Mouse (Mus musculus) heart, adult 8-10 months (tissue): ENCODE data around the gene Zfp704. TPM values are rescaled to one million over a fixed set of nuclear protein-coding genes. Genes with fewer than 3 reads are reported as not detected.

Experiments
- DNase-seq: peaks from one replicate; pipeline ENCODE4 v3.0.0; 2022; ENCODE audit warnings: low spot score
- total RNA-seq, 4 experiments: library from RNA; stranded (reverse); gene quantifications; 2 replicates each; pipeline ENCODE4 v1.2.4; 2022

The Zfp704 gene
- total RNA-seq, 4 experiments from 2014 or later = 15.6 to 18.2 (median 16.6) TPM

DNA sequence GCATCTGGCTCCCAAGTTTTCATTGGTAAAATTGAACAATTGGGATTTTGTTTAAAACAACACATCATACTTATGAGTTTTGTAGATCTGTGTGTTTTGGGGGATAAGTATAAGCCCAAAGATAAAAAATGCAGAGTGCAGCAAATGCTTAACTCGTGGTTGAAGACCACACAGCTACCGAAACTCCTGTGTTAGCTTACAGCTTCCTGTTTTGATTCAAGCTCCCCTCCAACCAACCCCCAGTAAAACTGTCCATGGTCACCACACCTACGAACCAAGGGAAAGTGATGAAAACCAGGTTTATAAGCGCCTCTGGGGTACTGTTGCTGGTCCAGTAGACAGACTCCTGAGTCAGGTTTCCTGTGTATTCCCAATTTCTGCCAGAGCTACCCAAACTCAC lies 144.2 kb downstream of the Zfp704 start:
- no peak for DNase-seq

DNA sequence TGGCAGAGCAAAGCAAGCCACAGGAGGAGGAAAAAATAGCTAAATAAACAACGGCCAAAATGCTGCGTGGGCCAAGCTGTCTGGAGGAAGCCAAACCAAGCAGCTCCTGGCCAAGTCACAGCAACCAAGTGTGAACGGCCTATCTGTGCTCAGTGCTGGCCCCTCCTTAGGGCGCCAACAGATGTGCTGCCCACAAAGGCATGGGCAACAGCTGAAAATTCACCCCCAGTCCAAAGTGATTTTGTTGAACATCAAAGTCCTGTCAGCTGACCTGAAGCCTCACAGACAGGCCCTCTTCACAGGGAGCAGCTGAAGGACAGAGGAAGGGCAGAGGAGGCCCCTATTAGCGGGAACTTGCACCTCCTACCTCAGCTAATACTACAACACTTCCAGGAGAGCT lies 148.2 kb downstream of the Zfp704 start:
- peak; percentile 56 for DNase-seq

- no peak for DNase-seq
These were observed 149.6 kb downstream of the Zfp704 start for GRCm38 (mm10) chr3:9460284-9460683.

GRCm38 (mm10) chr3:9456380-9456890 lies 153.4 kb downstream of the Zfp704 start:
- DNase-seq = no peak

- no peak for DNase-seq
These were observed 154.5 kb downstream of the Zfp704 start for GRCm38 (mm10) chr3:9455351-9455750.

- no peak for DNase-seq
These were observed 155.1 kb downstream of the Zfp704 start for GRCm38 (mm10) chr3:9454556-9455330.

- DNase-seq = no peak
These were observed 159.4 kb downstream of the Zfp704 start for GRCm38 (mm10) chr3:9450521-9450920.

DNA sequence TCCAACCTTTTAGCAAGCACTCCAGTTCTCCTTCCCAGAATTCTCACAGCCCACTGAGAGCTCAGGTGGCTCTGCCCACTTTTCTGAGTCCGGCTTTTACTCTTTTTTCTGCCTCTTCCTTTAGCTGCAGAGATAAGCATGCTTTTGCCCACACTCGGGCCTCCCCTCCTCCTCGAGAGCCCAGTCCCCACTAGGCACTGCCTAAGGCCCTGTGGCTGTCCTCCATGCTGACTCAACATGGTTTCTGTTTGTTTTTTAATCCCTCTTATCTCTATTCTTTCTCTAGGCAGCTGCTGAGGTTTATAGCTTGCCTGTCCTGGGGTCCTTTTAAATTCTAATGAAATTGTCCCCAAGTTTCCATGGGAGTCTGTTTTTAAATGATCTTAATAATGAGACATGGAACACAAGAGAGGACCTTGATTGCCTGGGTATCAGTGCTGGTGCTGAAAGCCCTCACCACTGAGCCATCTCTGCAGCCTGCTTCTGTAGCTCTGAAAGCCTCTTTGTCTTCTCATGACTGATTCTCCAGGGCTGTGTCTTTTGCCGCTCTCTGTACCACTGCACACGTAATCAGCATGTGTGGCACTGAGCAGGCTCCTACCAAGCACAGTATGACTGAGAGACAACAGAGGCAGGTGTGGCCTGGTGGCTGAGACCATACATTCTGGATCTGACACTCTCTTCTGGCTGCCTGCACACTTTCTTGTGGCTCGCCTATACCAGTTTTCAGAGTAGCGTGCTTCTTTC lies 160.5 kb downstream of the Zfp704 start:
- DNase-seq = no peak

DNA sequence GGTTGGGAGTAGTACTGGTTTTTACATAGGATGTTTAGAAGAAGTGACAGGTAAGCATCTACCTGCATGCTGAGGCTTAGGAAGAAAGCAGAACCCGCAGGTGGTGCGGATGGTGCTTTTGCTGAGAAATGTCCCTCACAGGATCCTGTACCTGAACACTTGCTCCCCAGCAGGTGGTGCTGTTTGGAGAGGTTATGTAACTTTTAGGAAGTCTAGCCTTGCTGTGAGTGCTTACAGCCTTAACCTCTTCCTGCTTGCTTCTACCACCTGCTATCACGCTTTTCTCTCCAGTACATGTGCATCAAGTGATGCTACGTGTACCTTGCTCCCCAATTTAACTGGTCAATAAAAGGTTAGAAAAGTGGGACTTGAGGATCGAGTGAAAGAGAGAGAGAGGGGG lies 161.3 kb downstream of the Zfp704 start:
- DNase-seq = no peak

DNA sequence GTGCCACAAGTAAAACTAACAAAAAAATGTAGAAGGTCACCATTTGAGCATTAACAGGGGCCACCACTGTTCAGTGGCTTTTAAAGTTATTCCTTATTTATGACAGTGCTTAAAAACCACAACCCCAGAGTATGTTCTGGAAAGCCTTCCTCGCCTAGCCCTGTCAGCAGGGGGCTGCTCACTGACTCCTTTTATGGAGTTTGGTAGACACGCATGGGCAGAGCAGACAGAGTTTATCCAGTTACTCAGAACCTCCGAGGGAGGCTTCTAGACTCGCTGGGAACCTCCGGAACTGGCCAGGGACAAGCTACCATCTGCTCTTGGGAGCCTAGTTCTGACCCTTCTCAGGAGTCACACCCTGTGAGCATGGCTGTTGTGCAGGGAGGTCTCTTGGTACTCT lies 165.3 kb downstream of the Zfp704 start:
- no peak for DNase-seq

DNA sequence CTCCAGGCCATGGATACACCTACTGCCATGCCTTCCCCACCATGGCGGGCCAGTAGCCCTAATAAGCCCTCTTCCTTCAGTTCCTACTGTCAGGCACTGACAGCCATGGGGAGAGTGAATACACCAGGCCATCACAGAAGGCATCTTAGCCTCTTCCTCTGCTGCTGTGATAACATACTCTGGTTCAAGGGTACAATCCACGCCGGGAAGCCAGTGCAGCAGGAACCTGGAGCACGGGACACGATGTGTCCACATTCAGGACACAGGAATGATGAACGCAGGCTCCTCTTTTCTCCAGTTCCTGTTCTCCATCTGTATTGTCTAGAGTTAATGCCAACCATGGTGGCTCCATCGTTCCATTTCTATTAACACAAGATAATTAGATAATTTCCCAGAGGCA lies 165.9 kb downstream of the Zfp704 start:
- DNase-seq = no peak

- no peak for DNase-seq
These were observed 166.4 kb downstream of the Zfp704 start for GRCm38 (mm10) chr3:9443476-9443875.

- peak; percentile 35 for DNase-seq
These were observed 168.0 kb downstream of the Zfp704 start for GRCm38 (mm10) chr3:9441566-9442540.

DNA sequence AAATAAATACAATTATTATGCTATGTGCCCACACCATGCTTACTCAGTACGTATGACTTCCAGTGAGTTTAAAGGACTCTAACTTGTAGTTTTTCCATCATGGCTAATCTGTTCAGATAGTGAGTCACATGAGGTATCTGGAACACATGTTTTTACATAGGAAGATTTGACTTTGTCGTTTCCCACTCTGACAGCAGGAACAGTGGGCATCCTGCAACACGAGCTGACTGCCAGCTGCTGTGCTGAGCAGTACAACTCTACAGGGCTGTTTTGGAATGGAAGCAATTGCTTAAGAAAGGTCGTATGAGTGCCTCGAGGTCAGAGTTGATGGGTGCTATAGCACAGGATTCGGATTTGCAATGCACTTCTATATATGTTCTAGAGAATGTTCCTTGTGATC lies 169.4 kb downstream of the Zfp704 start:
- no peak for DNase-seq

DNA sequence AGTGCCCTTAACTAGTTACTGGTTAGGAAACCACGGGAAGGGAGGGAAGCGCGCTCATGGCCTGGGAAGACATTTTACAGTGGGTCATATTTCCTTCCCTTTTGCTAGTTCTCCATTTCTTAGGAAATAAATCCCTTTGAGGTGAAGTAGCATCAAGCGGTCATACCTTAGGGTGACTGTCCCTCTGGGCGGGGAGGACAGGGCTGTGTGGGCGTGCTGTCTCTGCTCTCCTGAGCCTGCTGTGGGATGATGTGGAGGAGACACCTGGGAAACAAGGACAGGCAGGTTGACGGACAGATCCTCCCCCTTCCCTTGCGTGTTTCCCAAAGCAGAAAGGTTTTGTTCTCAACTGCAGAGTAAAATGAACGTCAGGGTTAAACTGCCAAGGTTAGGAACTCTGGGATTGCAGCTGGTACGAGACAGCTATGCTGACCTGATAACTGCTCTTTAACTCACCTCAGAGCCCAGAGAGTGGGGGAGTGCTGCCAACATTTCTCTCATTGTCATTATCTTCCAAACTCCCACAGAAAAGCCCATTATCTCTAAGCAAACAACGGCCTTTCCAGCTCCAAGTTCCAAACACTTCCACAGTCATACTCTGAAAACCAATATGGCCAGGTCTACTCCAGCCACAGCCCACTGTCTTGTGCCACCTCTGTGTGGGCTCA lies 170.1 kb downstream of the Zfp704 start:
- DNase-seq = no peak

DNA sequence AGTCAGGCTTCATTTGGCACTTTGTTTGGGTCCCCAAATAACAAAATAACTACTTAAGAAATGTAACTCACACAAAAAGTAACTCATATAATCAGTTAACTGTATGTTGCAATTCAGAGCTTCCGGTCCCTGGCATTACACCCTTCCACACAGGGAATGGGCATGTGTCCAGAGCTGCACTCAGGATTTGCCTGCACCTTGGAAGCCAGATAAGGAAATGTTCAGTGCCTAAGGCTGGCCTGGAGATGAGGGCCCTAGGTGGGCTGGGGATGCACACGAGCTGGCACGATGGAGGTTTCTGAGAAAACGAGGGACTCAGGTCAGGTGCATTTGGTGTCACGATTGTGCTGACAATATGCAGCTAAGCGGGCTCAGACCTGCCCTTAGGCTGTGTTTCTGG lies 173.6 kb downstream of the Zfp704 start:
- DNase-seq = no peak

DNA sequence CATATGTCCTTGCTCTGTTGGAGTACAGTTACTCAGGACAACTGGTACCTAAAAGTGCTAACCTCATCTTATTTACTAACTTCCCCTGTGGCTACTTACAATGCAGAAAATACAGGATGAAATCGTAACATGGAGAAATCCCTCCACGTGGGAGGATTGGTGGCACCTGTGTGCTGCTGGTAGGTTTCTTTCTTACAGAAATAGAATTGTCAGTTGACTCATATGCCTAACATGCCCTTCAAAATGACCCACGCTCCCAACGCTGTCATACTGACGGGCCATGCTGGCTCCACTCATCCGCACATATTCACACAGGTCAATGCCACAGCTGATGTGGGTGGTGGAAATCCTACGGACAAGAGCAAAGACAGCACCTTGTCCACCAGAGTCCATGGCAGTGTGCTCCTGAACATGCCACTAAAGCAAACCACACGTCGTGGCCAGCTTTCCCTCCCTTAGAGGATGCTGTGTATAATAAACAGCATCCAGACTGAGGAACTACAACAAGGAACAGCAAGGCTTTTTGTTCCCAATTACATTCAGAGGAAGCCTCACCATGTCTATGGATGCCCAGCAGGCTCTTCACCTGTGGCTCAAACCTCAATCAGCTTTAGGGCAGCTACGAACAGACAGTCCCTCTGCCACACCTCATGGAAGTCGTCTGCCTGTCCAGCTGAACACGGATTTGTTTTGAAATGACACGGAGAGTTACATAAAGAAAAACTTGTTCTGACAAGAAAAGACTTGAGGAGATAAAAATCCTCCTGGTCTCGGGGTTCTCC lies 175.3 kb downstream of the Zfp704 start:
- DNase-seq = no peak

DNA sequence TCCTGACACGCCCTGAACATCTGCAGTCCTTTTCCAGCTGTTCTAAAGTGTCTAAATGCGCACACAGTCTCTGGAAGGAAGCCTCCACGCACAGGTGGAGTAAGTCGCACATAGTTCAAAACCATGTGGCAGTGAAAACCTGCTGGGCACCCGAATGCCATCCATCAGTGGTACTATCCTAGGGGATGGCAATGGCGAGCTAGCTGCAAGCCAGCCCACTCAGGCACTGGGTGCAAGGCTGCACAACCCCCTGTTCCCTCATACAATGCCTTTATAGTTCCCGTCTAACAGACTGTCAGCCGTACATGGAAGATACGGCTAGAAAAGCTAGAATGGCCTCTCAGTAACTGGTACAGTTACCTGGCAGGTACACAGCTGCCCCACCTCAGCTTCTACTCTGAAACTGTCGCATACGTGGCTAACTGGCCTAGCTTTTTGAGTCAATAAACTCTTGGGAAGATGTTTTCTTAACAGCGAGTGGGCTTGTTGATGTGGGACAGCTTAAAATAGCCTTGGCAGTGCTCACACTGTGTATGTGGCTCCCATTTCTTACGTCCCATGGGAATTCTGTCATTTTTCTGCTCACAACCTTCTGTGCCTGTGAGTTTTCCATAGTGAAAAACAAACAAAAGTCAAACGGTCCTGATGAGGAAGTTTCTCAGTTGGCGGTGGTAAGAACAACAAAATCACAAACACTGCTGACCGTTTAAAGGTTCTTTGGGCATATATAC lies 176.9 kb downstream of the Zfp704 start:
- DNase-seq = peak; percentile 30

- DNase-seq = no peak
These were observed 177.7 kb downstream of the Zfp704 start for GRCm38 (mm10) chr3:9432226-9432625.

DNA sequence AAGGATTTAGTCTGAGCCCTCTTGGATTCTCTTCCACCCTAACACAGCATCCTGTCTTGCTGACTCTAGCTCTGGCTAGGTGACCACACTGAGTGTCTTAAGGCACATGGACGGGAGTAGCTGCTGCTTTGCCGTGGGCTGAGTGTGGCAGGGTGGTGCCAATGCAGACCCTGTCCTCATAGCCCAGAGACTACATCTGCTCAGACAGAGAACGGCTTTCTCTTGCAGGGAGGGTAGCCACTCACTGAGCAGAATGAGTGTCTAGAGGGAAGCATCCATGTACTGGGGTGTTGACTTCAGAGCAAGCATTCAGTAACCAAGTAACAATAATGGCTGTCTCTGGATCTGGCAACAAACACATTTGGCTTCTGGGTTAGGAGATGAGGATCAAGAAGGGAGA lies 179.9 kb downstream of the Zfp704 start:
- DNase-seq = no peak
